Mouse (Mus musculus) ES-E14 (cell line): ENCODE measurements around the gene Gpc6.

Experiments used
- CHD2 ChIP-seq: IDR thresholded peaks from 2 replicates; pipeline ENCODE4 v1.6.1; 2014; ENCODE audit warnings: mild to moderate bottlenecking, low read depth, low read length, inconsistent platforms
- HCFC1 ChIP-seq: IDR thresholded peaks from 2 replicates; pipeline ENCODE4 v1.6.1; 2012; ENCODE audit warnings: low read length, inconsistent platforms, borderline replicate concordance; ENCODE audit not compliant: insufficient read depth
- MAFK ChIP-seq: IDR thresholded peaks from 2 replicates; pipeline ENCODE4 v1.6.1; 2014; ENCODE audit warnings: mild to moderate bottlenecking, low read depth, low read length, inconsistent platforms; ENCODE audit not compliant: insufficient read depth
- ZNF384 ChIP-seq: IDR thresholded peaks from 2 replicates; pipeline ENCODE4 v1.6.1; 2012; ENCODE audit warnings: low read depth, low read length, inconsistent platforms

GRCm38 (mm10) chr14:117650141-117650540 is 725.0 kb downstream of the Gpc6 start:
- TF ChIP-seq CHD2 (no peak), MAFK (no peak), ZNF384 (no peak), HCFC1 (no peak)
